Mouse (Mus musculus) ovary, postnatal 14 days (tissue): ENCODE data around the gene Fibcd1.

Experiments
- DNase-seq: peaks from one replicate; pipeline ENCODE4 v3.0.0; 2022; ENCODE audit warnings: low spot score

Fibcd1 gene

GRCm38 (mm10) chr2:31769631-31770111 is 76.1 kb downstream of the Fibcd1 start:
- peak; percentile 44 for DNase-seq

DNA sequence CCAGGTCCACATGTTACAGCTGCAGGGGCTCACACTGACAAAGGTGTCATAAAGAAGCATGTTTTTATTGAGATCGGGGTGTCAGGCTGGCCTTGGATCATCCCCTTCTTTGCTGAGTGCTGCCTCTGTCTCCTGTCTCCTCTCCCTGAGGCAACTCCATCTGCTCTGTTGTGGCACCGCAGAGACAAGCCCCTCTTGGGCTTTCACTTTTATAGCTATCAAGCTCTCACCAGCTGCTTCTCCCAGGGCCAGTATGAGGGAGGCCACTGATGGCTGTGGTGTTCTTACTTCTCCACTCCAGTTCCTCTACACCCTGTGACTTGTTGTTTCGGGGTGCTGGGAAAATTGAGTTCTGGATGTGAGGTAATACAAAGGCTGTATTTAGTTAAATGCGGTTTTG is 76.7 kb downstream of the Fibcd1 start:
- DNase-seq: no peak

DNA sequence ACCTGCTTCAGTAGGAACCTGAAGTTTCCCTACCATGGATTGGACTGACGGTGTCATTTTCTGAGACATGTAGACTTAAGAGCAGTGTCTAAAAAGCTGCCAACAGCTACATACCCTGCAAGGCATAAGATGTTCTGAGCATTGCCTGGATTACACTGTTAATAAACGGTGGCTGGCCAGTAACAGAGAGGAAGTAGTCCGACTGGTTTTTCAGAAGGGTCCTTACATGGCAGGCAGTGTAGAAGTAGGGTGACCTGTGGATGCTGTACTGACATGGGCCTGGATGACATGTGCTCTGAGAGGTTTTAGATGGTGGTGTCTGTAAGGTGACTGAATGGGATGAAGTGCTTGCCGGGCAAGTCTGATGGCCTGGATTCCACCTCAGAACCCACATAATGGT is 78.0 kb downstream of the Fibcd1 start:
- no peak for DNase-seq

DNA sequence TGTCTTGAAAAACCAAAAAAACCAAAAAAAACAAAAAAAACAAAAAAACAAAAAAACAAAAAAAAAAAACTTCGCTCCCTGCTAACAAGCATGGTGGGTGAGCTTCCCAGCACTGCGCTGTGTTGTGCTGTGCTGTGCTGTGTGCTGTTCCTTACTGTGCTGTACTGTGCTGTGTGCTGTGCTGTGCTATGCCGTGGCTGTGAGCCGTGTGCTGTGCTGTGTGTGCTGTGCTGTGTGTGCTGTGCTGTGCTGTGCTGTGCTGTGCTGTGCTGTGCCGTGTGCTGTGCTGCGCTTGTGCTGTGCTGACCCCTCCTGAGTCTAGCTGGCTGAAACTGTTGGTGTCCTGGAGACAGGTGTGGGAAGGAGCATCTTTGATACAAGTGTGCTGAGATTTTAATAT is 78.7 kb downstream of the Fibcd1 start:
- no peak for DNase-seq
